Mouse (Mus musculus) cerebellum, postnatal 36 days (tissue): ENCODE data around the gene Plekhg2.
"Not testable (repeated sequence)": the region's sequence is repeated elsewhere in the genome, so short reads cannot be mapped to it uniquely, and the experiment has no call there.

Source experiments
- DNase-seq, 2 experiments: peaks; one replicate each; pipeline ENCODE4 v3.0.0; 2021 to 2022; ENCODE audit warnings: mixed read lengths in 2 of 2

The Plekhg2 gene

GRCm38 (mm10) chr7:28372251-28373108 is at the start of gene Plekhg2:
Plekhg2 (minus strand) TSS chr7:28372599.
- DNase-seq, result peak; percentile 88 to 96

DNA sequence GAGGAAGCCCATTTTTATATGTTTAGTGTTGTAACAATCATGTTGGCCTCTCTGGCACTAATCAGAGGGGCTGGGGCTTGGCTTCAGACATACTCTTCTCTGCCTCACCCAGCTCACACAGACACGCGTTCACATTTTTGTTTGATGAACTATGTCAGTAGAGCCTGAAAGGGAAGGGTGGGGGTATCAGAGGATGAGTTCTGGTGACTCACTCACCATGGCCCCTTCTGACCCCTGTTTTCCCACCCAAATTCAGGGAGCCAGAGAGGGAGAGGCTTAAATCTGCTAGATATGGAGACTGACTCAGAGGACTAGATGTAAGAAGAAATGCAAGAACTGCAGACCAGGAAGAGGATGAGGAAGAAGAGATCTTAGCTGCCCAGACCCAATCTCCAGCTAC is 47.0 kb upstream of the Plekhg2 start:
- no peak for DNase-seq

DNA sequence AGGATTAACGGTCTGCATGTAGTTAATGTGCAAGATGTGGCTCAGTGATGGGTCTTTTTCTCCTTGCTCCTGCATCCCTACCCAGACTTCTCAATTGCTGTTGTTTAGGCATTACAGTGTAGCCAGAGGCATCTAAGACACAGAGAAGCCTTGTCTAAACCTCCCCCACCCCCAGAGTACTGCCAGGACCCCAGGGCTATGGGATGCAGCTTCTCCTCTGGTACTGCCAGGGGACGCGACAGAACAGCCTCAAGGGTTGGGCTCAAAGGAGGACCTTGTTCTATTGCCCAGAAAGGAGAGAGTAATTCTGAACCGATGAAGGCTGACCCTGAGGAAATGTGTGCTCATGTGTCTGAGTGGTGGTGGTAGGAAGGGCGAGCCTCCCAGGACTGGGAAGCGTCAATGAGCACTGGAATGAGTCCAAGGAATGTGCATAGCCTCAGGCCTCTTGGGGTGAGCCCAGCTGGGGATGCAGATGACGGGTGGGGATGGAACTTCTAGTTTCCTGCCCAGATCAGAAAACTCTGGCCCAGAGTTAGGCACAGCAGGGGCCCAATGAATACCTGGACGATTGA is 45.8 kb upstream of the Plekhg2 start:
- DNase-seq, result no peak

DNA sequence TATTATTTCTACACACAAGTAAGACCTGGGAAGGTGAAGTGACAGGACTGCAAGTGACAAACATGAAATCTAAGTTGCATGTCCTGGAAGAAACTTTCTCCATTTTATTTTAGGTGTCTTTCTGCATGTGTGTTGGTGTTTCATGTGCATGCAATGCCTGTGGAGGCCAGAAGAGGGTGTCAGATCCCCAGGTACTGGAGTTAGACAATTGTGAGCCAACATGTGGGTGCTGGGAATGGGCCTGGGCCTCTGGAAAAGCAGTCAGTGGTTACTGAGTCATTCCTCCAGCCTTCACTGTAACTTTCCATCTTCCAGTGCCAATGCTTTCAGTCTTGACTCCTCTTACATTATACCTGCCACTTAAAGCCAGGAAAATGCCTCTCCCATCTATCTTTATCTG is 45.0 kb upstream of the Plekhg2 start:
- no peak for DNase-seq

GRCm38 (mm10) chr7:28412826-28413225 is 40.4 kb upstream of the Plekhg2 start:
- no peak for DNase-seq

GRCm38 (mm10) chr7:28410841-28411475 is 38.6 kb upstream of the Plekhg2 start:
- no peak for DNase-seq

GRCm38 (mm10) chr7:28401942-28402341 is 29.5 kb upstream of the Plekhg2 start:
- no peak for DNase-seq

DNA sequence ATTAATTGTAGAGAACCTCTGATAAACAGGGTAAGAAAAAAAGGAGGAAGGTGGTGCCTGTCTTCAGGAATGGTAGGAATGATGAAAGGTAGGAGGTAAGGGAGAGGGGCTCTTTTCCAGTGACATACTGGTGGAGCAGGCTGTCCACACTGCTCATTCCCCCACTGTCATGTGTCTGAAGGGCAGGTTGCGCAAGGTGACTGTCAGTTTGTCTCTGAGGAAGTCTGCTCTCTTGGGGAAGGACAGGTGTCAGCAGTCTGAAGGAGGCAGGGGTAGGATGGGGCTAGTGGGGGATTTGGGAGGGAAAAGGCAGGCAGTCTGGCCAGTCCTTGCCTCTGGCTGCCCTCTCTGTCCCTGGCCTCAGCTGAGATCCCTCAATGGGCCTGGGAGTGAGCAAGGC is 28.6 kb upstream of the Plekhg2 start:
- DNase-seq, result no peak

DNA sequence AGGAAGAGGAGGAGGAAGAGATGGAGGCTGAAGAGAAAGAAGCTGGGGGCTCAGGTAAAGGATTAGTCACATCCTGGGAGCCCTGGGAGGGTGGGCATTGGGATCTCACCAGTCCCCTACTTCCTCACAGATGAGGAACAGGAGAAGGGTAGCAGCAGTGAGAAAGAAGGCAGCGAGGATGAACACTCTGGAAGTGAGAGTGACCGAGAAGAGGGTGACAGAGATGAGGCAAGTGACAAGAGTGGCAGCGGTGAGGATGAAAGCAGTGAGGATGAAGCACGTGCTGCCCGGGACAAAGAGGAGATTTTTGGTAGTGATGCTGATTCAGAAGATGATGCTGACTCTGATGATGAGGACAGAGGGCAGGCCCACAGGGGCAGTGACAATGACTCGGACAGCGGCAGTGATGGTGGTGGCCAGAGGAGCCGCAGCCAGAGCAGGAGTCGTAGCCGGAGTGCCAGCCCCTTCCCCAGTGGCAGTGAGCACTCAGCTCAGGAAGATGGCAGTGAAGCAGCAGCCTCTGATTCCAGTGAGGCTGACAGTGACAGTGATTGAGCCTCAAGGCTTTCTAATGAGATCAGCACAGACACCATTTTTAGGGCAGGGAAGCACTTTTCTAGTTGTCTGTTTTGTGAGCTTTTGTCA is 26.4 kb upstream of the Plekhg2 start:
- DNase-seq, result no peak

GRCm38 (mm10) chr7:28398000-28398399 is 25.6 kb upstream of the Plekhg2 start:
- DNase-seq, result no peak

DNA sequence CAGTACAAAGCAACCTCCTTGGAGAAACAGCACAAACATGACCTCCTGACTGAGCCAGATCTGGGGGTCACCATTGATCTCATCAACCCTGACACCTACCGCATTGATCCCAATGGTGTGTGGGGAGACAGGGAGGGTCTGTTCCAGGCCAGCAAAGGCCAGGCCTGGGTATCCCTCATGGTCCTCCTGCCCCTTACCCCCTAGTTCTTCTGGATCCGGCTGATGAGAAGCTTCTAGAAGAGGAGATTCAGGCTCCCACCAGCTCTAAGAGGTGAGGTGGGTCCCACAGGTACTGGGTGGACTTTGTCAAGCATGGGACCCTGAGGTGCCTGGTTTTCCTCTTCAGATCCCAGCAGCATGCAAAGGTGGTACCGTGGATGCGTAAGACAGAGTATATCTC is 23.0 kb upstream of the Plekhg2 start:
- DNase-seq, result no peak

- DNase-seq, result no peak
Measured at GRCm38 (mm10) chr7:28393272-28393951, 21.0 kb upstream of the Plekhg2 start.

GRCm38 (mm10) chr7:28392429-28393271 is 20.3 kb upstream of the Plekhg2 start, which contains the start of the genes Med29 and Paf1:
Med29 (minus strand) TSS chr7:28392708.
Paf1 (plus strand) TSS chr7:28392951.
- peak; percentile 96 to 98 for DNase-seq

DNA sequence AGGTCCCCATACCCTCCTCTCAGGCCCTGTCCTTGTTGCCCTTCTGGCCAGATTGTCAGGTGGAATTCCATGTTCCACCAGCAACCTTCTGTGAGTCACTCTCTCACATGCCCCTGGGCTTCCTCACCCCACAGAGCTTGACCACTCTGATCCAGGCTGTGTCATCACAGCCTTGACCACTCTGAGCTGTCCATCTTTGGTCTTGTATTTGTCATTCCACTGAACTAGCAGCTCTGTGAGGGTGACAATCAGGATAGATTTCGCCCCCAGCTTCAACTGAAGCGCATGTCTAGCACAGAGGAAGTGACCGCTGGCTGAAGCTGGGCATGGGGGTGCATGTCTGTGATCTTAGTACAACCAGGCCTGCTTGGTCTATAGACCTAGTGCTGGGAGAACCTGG is 17.9 kb upstream of the Plekhg2 start:
- DNase-seq, result no peak

- DNase-seq, result not testable (repeated sequence)
Measured at GRCm38 (mm10) chr7:28387384-28387783, 15.0 kb upstream of the Plekhg2 start.

- DNase-seq, result not testable (repeated sequence)
Measured at GRCm38 (mm10) chr7:28386877-28387276, 14.5 kb upstream of the Plekhg2 start.

DNA sequence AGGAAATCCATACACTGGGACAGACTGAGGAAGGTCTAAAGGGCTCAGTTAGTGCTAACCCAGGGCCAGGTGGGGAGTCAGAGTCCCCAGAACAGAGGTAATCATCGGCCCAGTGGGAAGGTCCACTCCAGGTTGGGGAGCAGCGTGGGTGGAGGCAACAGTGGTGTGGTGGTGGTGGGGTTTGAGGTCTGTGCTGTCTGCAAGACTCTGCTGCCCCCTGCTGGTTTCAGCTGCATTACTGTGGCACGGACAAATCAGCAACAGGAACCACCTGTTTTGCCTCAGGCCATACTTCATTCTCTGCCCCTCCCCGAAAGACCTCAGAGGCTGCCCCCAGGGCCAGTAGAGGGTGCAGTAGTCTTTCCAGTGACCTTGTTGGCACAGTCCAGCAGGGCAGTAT is 14.1 kb upstream of the Plekhg2 start:
- DNase-seq, result peak; percentile 68 to 72

DNA sequence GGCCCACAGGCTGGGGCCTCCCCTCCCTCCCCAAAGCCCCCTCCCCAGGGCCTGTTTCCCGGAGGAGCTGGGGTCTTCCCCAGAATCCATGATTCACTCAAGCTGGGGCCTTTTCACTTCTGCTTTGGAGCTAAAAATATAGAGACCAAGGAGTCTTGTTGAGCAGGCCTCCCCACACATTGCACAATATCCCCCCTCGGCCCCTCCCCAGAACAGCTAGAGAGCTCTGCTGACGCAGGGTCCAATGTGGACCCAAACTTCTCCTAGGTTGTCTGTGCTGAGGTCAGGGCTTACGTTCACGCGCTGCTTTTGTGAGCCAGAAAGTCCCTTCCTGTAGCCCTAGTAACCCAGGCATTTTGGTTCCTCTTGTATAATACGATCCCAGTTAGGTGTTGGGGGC is 13.6 kb upstream of the Plekhg2 start:
- DNase-seq, result no peak

- no peak for DNase-seq
Measured at GRCm38 (mm10) chr7:28385196-28385595, 12.8 kb upstream of the Plekhg2 start.

DNA sequence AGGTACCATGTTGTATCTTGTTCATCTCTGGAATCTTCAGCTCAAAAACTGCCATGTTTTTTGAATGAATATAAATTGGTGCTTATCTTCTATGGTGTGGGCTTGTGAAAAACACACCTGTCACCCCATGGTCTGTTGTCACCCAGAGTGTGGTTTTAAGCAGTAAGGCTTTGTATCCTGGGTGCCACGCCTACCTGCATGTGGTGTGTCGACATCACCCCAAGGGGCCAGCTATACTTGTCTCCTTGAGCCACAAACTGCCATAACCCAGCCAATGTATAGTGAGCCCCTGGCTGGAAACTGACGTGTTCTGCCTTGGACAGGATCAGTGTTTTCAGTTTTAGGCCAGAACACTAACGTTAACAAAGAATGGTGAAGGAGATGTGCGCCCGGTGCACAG is 11.8 kb upstream of the Plekhg2 start:
- DNase-seq, result no peak

- DNase-seq, result no peak
Measured at GRCm38 (mm10) chr7:28383606-28384005, 11.2 kb upstream of the Plekhg2 start.

DNA sequence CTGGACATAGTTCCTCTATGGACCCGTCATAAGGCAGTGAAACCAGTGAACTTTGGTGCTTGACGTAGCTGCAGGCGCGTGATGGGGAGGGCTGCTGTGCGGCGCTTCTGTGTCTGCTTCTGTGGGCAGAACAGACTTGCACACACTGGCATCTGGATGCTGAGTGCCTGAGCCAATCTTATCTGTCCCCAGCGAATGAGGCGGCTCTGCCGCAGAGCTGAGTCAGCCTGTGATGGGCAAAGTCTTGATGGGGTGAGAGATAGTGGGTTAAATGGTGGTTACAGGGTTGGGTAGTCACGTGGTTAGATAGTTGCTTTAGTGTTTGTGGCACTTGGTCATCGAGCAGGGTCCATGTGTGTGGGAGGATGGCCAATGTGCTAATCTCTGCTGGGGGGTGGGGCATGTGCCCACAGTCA is 10.6 kb upstream of the Plekhg2 start:
- no peak for DNase-seq
